Mouse (Mus musculus): ENCODE results near the gene Slco2b1.

The Slco2b1 gene

GRCm38 (mm10) chr7:99649585-99649984 lies 61.6 kb downstream of the Slco2b1 start:
- in situ Hi-C loops (cut with MboI): no loop called here

GRCm38 (mm10) chr7:99648623-99649022 lies 62.5 kb downstream of the Slco2b1 start:
- in situ Hi-C loops (cut with MboI): no loop called here

- in situ Hi-C loops (cut with MboI): no loop called here
Observed at GRCm38 (mm10) chr7:99644701-99645100, 66.4 kb downstream of the Slco2b1 start.

GRCm38 (mm10) chr7:99642078-99642477 lies 69.1 kb downstream of the Slco2b1 start:
- in situ Hi-C loops (cut with MboI): no loop called here

- in situ Hi-C loops (cut with MboI): no loop called here
Observed at GRCm38 (mm10) chr7:99641245-99641644, 69.9 kb downstream of the Slco2b1 start.

GRCm38 (mm10) chr7:99633966-99634665 lies 77.0 kb downstream of the Slco2b1 start:
- in situ Hi-C loops (cut with MboI): no loop called here

GRCm38 (mm10) chr7:99632286-99632685 lies 78.9 kb downstream of the Slco2b1 start:
- in situ Hi-C loops (cut with MboI): no loop called here

- in situ Hi-C loops (cut with MboI): no loop called here
Observed at GRCm38 (mm10) chr7:99627366-99627765, 83.8 kb downstream of the Slco2b1 start.

GRCm38 (mm10) chr7:99626376-99627270 lies 84.5 kb downstream of the Slco2b1 start, which contains the start of gene Tpbgl:
TSS of gene Tpbgl (minus strand) at chr7:99627103.
- in situ Hi-C loops (cut with MboI): no loop called here

GRCm38 (mm10) chr7:99625722-99626375 lies 85.3 kb downstream of the Slco2b1 start:
- in situ Hi-C loops (cut with MboI): no loop called here

- in situ Hi-C loops (cut with MboI): no loop called here
Observed at GRCm38 (mm10) chr7:99618860-99619259, 92.3 kb downstream of the Slco2b1 start.

GRCm38 (mm10) chr7:99618264-99618663 lies 92.9 kb downstream of the Slco2b1 start:
- in situ Hi-C loops (cut with MboI): no loop called here

All from mature B cell (primary cell).